Mouse (Mus musculus) lung, adult 2 months (tissue): ENCODE data around the gene Pin1.

Source experiments
- CTCF ChIP-seq: fragments of 200-500 bp; IDR thresholded peaks from 2 replicates; pipeline ENCODE4 v1.5.1; 2011; ENCODE audit warnings: mild to moderate bottlenecking, low read length, control low read depth; ENCODE audit not compliant: insufficient read depth
- POLR2A ChIP-seq: fragments of 200-500 bp; IDR thresholded peaks from 2 replicates; pipeline ENCODE4 v1.6.1; 2011; ENCODE audit warnings: low read depth, mild to moderate bottlenecking, control low read depth, low read length, borderline replicate concordance; ENCODE audit errors: extremely low read depth

DNA sequence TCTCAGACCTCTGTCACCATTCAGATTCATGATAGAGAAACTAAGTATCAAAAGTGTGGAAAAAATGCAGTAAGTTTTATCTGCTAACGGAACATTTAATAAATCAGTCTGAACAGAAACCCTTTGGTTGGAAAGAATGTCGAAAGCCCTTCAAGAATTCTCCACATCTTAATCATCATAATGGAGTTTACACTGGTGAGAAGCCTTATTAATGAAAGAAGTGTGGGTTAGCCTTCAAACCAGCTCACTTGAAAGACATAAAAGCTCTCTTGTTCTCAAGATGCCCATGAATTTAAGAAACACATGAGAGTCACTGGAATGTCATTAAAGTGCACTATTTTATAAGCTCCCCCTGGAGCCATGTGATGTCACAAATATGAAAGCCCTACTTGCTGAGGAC is 35.2 kb upstream of the Pin1 start:
- no peak for TF ChIP-seq CTCF
- no peak for TF ChIP-seq POLR2A
